Mouse (Mus musculus) cerebellum, adult 2 months (tissue): ENCODE measurements around the gene Prrg2.

ENCODE experiments used
- CTCF ChIP-seq: fragments of 200-500 bp; IDR thresholded peaks from 2 replicates; pipeline ENCODE4 v1.5.1; 2011; ENCODE audit warnings: low read depth, mild to moderate bottlenecking, control low read depth, low read length, moderate library complexity, borderline replicate concordance; ENCODE audit not compliant: insufficient read depth
- POLR2A ChIP-seq: fragments of 200-500 bp; IDR thresholded peaks from 2 replicates; pipeline ENCODE4 v1.6.1; 2011; ENCODE audit warnings: low read length, control low read depth, borderline replicate concordance; ENCODE audit not compliant: insufficient read depth

DNA sequence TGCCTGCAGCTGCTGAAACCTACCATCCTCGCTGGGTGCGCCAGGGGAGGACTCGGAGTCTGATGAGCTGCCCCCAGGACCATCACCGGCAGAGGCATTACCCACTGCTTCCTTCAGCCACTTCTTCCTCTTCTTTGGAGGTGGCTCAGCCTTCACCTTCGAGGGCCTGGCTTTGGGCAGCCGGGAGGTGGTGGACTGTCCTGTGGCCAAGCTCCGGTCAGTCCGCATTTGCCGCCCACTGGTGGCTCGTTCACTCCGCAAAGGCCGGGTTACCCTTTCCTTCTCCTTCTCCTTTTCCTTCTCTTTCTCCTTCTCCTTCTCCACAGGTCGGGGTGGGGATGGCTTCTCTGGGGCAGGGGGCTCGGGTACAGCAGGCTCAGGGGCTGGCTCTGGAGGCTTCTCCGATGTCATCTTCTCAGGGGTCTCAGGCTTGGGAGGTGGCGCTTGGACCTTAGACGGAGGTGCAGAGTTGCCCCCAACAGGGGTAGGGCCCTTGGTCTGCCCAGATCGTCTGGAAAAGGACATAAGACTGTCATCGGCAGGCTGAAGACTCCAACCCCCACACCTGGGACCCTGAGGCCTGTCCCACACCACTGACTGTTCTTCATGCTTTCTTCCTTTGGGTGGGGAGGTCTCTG lies 28.6 kb downstream of the Prrg2 start:
- TF ChIP-seq CTCF (no peak), POLR2A (no peak)
